In genomic region chr7:28982274-28983013, GRCm38 (mm10) we compare ENCODE assay signal across 8 mouse cellular contexts. TPM values are rescaled to one million over a fixed set of nuclear protein-coding genes. Genes with fewer than 3 reads are reported as not detected.
DNase-seq lines count a peak whose midpoint lies in the region; ATAC-seq lines count a peak whose summit lies in the region.

No protein-coding gene starts in this region.

- peaks cover 21% of the 10 kb centered on the region for H3K36me3 ChIP-seq in embryonic facial prominence, embryonic 12.5 days
- peaks cover 3% of the 10 kb centered on the region; the same call in 1 of the 2 replicates for H3K36me3 ChIP-seq in hindbrain, embryonic 11.5 days (ENCODE audit: control insufficient read depth, insufficient read depth, low read length)
- H3K36me3 ChIP-seq in liver, embryonic 16.5 days (ENCODE audit: control insufficient read depth, insufficient read depth) = peaks cover 17% of the 10 kb centered on the region
- H3K36me3 ChIP-seq in neural tube, embryonic 13.5 days = peaks cover 21% of the 10 kb centered on the region

- H3K27ac ChIP-seq in embryonic facial prominence, embryonic 12.5 days = peak overlapping the region; percentile 88
- peak overlapping the region; percentile 67; the same call in 1 of the 2 replicates for H3K27ac ChIP-seq in hindbrain, embryonic 11.5 days (ENCODE audit: low read depth, low read length)
- peak overlapping the region; percentile 95 for H3K27ac ChIP-seq in liver, embryonic 16.5 days (ENCODE audit: low read length)
- peak overlapping the region; percentile 73 for H3K27ac ChIP-seq in neural tube, embryonic 13.5 days (replicated peaks)

- peak overlapping the region; percentile 54 for H3K4me3 ChIP-seq in embryonic facial prominence, embryonic 12.5 days
- peak overlapping the region; percentile 69 for H3K4me3 ChIP-seq in hindbrain, embryonic 11.5 days (ENCODE audit: low read depth, low read length)
- H3K4me3 ChIP-seq in liver, embryonic 16.5 days (ENCODE audit: low read depth, low read length) = peak overlapping the region; percentile 75
- H3K4me3 ChIP-seq in neural tube, embryonic 13.5 days = peak overlapping the region; percentile 82

- H3K9ac ChIP-seq in embryonic facial prominence, embryonic 12.5 days = peak overlapping the region; percentile 63
- H3K9ac ChIP-seq in hindbrain, embryonic 11.5 days (ENCODE audit: low read depth, low read length) = peak overlapping the region; percentile 66
- peak overlapping the region; percentile 84 for H3K9ac ChIP-seq in liver, embryonic 16.5 days (ENCODE audit: low read depth, low read length)
- H3K9ac ChIP-seq in neural tube, embryonic 13.5 days = peak overlapping the region; percentile 72

- ATAC-seq in embryonic facial prominence, embryonic 12.5 days (ENCODE audit: insufficient number of reproducible peaks, insufficient read depth, low FRiP score, low TSS enrichment) = peak; percentile 49
- ATAC-seq in hindbrain, embryonic 11.5 days (ENCODE audit: low FRiP score) = peak; percentile 73
- peak; percentile 25 for ATAC-seq in liver, embryonic 16.5 days (ENCODE audit: low read depth)
- ATAC-seq in neural tube, embryonic 13.5 days (ENCODE audit: low read depth) = peak; percentile 60

- H3K4me2 ChIP-seq in embryonic facial prominence, embryonic 12.5 days (replicated peaks) = peak overlapping the region; percentile 72
- peak overlapping the region; percentile 60 for H3K4me2 ChIP-seq in hindbrain, embryonic 11.5 days (replicated peaks; ENCODE audit: low read depth, low read length)
- peak overlapping the region; percentile 99 for H3K4me2 ChIP-seq in liver, embryonic 16.5 days (ENCODE audit: low read depth, low read length)
- H3K4me2 ChIP-seq in neural tube, embryonic 13.5 days = peak overlapping the region; percentile 78

- DNase-seq in heart, adult 18-20 months = peak; percentile 21 to 67
- DNase-seq in heart, postnatal 25 days (ENCODE audit: low spot score) = no peak
- no peak for DNase-seq in hindbrain, embryonic 11.5 days (ENCODE audit: low spot score)
- DNase-seq in left cerebral cortex, postnatal 36 days (ENCODE audit: low spot score in 2 of 2) = no peak
- DNase-seq in left cerebral cortex, postnatal 25 days (ENCODE audit: low spot score in 2 of 2) = no peak

- intact Hi-C loops in heart, postnatal 25 days (cut with DNase I) = loop anchor here (5.0 to 10.0 kb wide), 3 partner anchors 60 to 322 kb away; partner anchors contain the start of genes Dpf1, Kcnk6 and Yif1b
- intact Hi-C loops in left cerebral cortex, postnatal 36 days (cut with DNase I) = no loop called here
- intact Hi-C loops in left cerebral cortex, postnatal 25 days (cut with DNase I) = loop anchor here (1.0 kb wide), 1 partner anchor 216 kb away; the partner anchor contains the start of gene Sirt2

- peaks cover 17% of the 10 kb centered on the region for H3K4me1 ChIP-seq in embryonic facial prominence, embryonic 12.5 days
- peaks cover 3% of the 10 kb centered on the region; the same call in 1 of the 2 replicates for H3K4me1 ChIP-seq in hindbrain, embryonic 11.5 days (replicated peaks; ENCODE audit: control insufficient read depth, insufficient read depth, low read length)
- peaks cover 24% of the 10 kb centered on the region for H3K4me1 ChIP-seq in liver, embryonic 16.5 days (ENCODE audit: control insufficient read depth, low read depth, low read length)
- H3K4me1 ChIP-seq in neural tube, embryonic 13.5 days (replicated peaks) = peaks cover 21% of the 10 kb centered on the region

- WGBS in embryonic facial prominence, embryonic 12.5 days = 14% methylated on average over 19 of the region's 19 CpGs
- WGBS in hindbrain, embryonic 11.5 days = 17% methylated on average over 19 of the region's 19 CpGs
- WGBS in liver, embryonic 16.5 days (ENCODE audit: insufficient replicate concordance) = 7% methylated on average over 19 of the region's 19 CpGs
- WGBS in neural tube, embryonic 13.5 days = 14% methylated on average over 19 of the region's 19 CpGs

- H3K9me3 ChIP-seq in embryonic facial prominence, embryonic 12.5 days = no peaks in the 10 kb centered on the region
- no peaks in the 10 kb centered on the region for H3K9me3 ChIP-seq in hindbrain, embryonic 11.5 days (ENCODE audit: control insufficient read depth, low read length)
- no peaks in the 10 kb centered on the region for H3K9me3 ChIP-seq in liver, embryonic 16.5 days (replicated peaks; ENCODE audit: control insufficient read depth, low read length)
- H3K9me3 ChIP-seq in neural tube, embryonic 13.5 days = no peaks in the 10 kb centered on the region

- H3K27me3 ChIP-seq in embryonic facial prominence, embryonic 12.5 days = no peaks in the 10 kb centered on the region
- H3K27me3 ChIP-seq in hindbrain, embryonic 11.5 days (ENCODE audit: control insufficient read depth, insufficient read depth, low read length) = no peaks in the 10 kb centered on the region
- no peaks in the 10 kb centered on the region for H3K27me3 ChIP-seq in liver, embryonic 16.5 days (ENCODE audit: control insufficient read depth, insufficient read depth, low read depth, low read length)
- H3K27me3 ChIP-seq in neural tube, embryonic 13.5 days = no peaks in the 10 kb centered on the region

RNA-seq across cellular contexts. Expression of gene Map4k1, which starts 0.6 kb away (rescaled TPM):
- total RNA-seq in heart, adult 18-20 months (2021) = 1 to 10 TPM in 1 of 2 experiments, under 1 TPM in 1; 0.45 to 4.2 TPM
- 1 to 10 TPM in 1 of 2 experiments, under 1 TPM in 1; 0.44 to 1.3 TPM for total RNA-seq in heart, postnatal 25 days (2021)
- 6.7 and 9.3 TPM in 2 replicates for polyA plus RNA-seq in embryonic facial prominence, embryonic 12.5 days (2016; fragmentation: Nextera tagmentation; extraction: Ambion mirVana)
- polyA plus RNA-seq in hindbrain, embryonic 11.5 days (2014; fragmentation: Nextera tagmentation; extraction: Ambion mirVana) = 4.3 and 5.0 TPM in 2 replicates
- 28.3 and 30.2 TPM in 2 replicates for polyA plus RNA-seq in liver, embryonic 16.5 days (2015; fragmentation: Nextera tagmentation; extraction: Ambion mirVana)
- 4.1 and 5.3 TPM in 2 replicates for polyA plus RNA-seq in neural tube, embryonic 13.5 days (2015; fragmentation: Nextera tagmentation; extraction: Ambion mirVana)
- 1 to 10 TPM; 1.6 to 1.9 TPM for total RNA-seq in left cerebral cortex, postnatal 36 days (2021)
- 1 to 10 TPM; 1.7 to 1.8 TPM for total RNA-seq in left cerebral cortex, postnatal 25 days (2021)

RNA-seq across cellular contexts. Expression of gene Eif3k, which starts 0.8 kb away (rescaled TPM):
- total RNA-seq in heart, adult 18-20 months (2021) = 100 to 1,000 TPM; 166 to 176 TPM
- 100 to 1,000 TPM; 148 to 164 TPM for total RNA-seq in heart, postnatal 25 days (2021)
- 392 and 419 TPM in 2 replicates for polyA plus RNA-seq in embryonic facial prominence, embryonic 12.5 days (2016; fragmentation: Nextera tagmentation; extraction: Ambion mirVana)
- 389 and 409 TPM in 2 replicates for polyA plus RNA-seq in hindbrain, embryonic 11.5 days (2014; fragmentation: Nextera tagmentation; extraction: Ambion mirVana)
- polyA plus RNA-seq in liver, embryonic 16.5 days (2015; fragmentation: Nextera tagmentation; extraction: Ambion mirVana) = 195 and 205 TPM in 2 replicates
- 352 and 359 TPM in 2 replicates for polyA plus RNA-seq in neural tube, embryonic 13.5 days (2015; fragmentation: Nextera tagmentation; extraction: Ambion mirVana)
- total RNA-seq in left cerebral cortex, postnatal 36 days (2021) = 100 to 1,000 TPM; 169 to 194 TPM
- 100 to 1,000 TPM; 175 to 185 TPM for total RNA-seq in left cerebral cortex, postnatal 25 days (2021)

RNA-seq across cellular contexts. Expression of gene Actn4, which starts 20.3 kb away (rescaled TPM):
- 10 to 100 TPM; 64.7 to 66.4 TPM for total RNA-seq in heart, adult 18-20 months (2021)
- 100 to 1,000 TPM in 1 of 2 experiments, 10 to 100 TPM in 1; 77.0 to 101 TPM for total RNA-seq in heart, postnatal 25 days (2021)
- polyA plus RNA-seq in embryonic facial prominence, embryonic 12.5 days (2016; fragmentation: Nextera tagmentation; extraction: Ambion mirVana) = 233 and 253 TPM in 2 replicates
- 134 and 157 TPM in 2 replicates for polyA plus RNA-seq in hindbrain, embryonic 11.5 days (2014; fragmentation: Nextera tagmentation; extraction: Ambion mirVana)
- 130 and 137 TPM in 2 replicates for polyA plus RNA-seq in liver, embryonic 16.5 days (2015; fragmentation: Nextera tagmentation; extraction: Ambion mirVana)
- 142 and 147 TPM in 2 replicates for polyA plus RNA-seq in neural tube, embryonic 13.5 days (2015; fragmentation: Nextera tagmentation; extraction: Ambion mirVana)
- 100 to 1,000 TPM; 180 to 203 TPM for total RNA-seq in left cerebral cortex, postnatal 36 days (2021)
- 100 to 1,000 TPM; 190 to 202 TPM for total RNA-seq in left cerebral cortex, postnatal 25 days (2021)

Comparison
In these comparisons a context has a peak if more than half of its experiments do, and no peak if none do; other contexts are left out.
1. DNase-seq: peak in heart, adult 18-20 months (2 of 2); none in heart, postnatal 25 days (single experiment), hindbrain, embryonic 11.5 days (single experiment), left cerebral cortex, postnatal 36 days (0 of 2) and left cerebral cortex, postnatal 25 days (0 of 2).
2. Peak in every context shown above with its lines, with median percentiles within 50 percentile points of each other: ATAC-seq, H3K27ac ChIP-seq, H3K4me2 ChIP-seq, H3K4me3 ChIP-seq and H3K9ac ChIP-seq.